Mouse (Mus musculus) left cerebral cortex, adult 2 months (tissue): ENCODE results near the gene Atcay. TPM values are rescaled to one million over a fixed set of nuclear protein-coding genes. Genes with fewer than 3 reads are reported as not detected.
"Not testable (repeated sequence)": the region's sequence is repeated elsewhere in the genome, so short reads cannot be mapped to it uniquely, and the experiment has no call there.

Experiments
- DNase-seq, 2 experiments: peaks; one replicate each; pipeline ENCODE4 v3.0.0; 2021 to 2022; ENCODE audit warnings: low spot score in 2 of 2, mixed read lengths in 1 of 2; ENCODE audit errors: extremely low spot score in 1 of 2
- H3K27ac ChIP-seq: fragments of 200-600 bp; 2 replicates; pipeline ENCODE4 v1.8.1; 2022
- H3K4me3 ChIP-seq: fragments of 200-600 bp; 2 replicates; pipeline ENCODE4 v1.8.1; 2022
- CTCF ChIP-seq: fragments of 200-600 bp; IDR thresholded peaks from 2 replicates; pipeline ENCODE4 v1.8.1; 2022; ENCODE audit warnings: antibody characterized with exemption, mild to moderate bottlenecking, moderate library complexity
- intact Hi-C: fragments of 180-260 bp; cut with DNase I; formaldehyde crosslinking; loops from one replicate; pipeline ENCODE4 v1.15.1; 2025
- total RNA-seq, 2 experiments: library from RNA; stranded (reverse); gene quantifications; 2 replicates each; pipeline ENCODE4 v1.2.3; 2021

Gene Atcay
- total RNA-seq, 2 experiments from 2014 or later = 203 to 206 TPM

DNA sequence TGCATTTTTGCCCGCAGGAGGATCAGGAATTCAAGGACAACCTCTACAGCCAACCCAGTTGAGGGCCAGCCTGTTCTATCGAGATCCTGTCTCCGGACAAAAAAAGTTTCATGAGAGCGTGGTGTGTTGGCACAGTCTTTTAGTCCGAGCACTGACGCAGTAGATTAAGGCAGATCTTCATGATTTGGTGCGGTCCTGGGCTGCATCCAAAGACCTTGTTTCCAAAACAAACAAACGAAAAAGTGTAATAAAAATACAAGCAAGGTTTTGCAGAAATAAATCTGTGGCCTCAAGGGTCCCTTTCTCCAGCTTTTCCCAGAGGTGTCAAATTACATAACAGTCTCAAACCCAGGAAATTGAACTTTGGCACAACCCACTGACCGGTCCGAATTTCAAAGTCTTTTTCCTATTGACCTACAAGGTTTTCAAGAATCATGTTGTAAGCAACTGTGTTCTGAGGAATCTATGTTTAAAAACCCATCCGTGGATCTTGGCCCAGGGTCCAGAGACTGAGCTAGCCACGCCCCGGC lies 54.6 kb downstream of the Atcay start:
- H3K27ac ChIP-seq = peak overlapping the region; percentile 91
- intact Hi-C loops = no loop called here
- H3K4me3 ChIP-seq = peak overlapping the region; percentile 97
- DNase-seq = no peak
- TF ChIP-seq CTCF = no peak

DNA sequence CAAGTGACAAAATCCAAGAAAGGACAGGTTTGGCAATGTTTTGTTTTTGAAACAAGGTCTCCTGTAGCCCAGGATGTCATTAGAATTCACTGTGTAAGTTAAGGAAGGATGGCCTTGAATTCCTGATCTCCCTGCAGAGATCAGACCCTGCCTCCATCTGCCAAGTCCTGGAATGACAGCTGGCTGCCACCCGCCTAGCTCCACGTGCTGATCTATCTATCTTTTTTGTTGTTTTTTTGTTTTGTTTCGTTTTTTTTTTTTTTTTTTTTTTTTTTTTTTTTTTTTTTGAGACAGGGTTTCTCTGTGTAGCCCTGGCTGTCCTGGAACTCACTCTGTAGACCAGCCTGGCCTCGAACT lies 55.3 kb downstream of the Atcay start:
- DNase-seq, intact Hi-C loops: not testable (repeated sequence)
- Histone ChIP-seq H3K27ac (peak overlapping the region; percentile 76), H3K4me3 (peak overlapping the region; percentile 22; the same call in 1 of the 2 replicates)

DNA sequence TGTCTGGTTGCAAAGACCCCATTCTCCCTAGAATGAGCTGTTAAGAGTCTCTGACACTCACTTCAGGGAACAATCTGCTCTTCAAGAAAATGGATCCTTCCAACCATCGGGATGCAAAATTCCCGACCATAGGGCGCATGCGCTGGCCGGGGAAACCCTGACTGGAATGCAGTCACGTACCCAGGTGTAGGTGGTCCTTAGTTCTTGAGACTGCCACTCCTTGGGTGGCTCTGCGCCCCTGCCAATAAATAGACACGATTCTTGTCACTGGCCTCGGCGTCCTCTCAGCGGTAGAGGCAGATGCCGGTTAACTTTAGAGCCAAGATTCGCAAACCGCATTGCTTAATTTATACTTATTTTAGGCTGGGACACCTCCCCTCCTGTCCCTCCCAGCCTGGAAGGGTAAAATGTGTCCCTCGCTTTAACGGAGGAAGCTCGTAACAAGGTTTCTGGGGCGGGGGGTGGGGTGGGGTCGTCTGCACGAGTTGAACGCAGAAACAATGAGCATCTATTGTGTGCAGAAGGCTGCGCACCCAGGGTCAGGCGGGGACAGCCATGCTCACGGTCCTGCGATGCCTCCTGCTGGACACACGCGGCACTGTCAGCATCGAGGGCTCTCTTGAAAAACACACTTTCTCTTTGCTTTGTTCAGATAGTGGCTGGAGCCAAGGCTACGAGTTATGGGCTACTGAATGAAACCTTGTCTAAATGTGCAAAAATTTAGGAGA lies 55.9 kb downstream of the Atcay start:
- H3K4me3 ChIP-seq = peak overlapping the region; percentile 22
- peak; percentile 96 for TF ChIP-seq CTCF
- intact Hi-C loops = no loop called here
- H3K27ac ChIP-seq = peak overlapping the region; percentile 76
- peak; percentile 84 to 88 for DNase-seq

DNA sequence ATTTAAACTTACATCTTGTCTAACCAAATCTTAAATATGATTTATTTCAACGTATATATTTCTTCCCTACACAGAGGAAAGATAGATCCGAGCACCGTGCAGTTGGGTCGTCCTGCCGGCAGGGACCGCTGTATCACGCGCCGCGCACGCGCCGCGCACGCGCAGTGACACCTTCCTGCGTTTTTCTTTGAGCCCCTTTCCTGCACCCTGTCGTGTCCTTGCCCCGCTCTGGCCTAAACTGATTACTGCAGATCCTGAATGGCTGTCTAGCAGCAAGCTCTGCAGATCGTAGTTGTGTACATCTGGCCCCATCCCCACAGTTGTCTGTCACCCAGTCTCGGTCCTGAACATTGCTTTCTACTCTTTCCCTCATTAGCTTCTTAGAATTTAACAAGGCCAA lies 57.5 kb downstream of the Atcay start:
- intact Hi-C loops = no loop called here
- peak; percentile 98 for TF ChIP-seq CTCF
- H3K27ac ChIP-seq = peak overlapping the region; percentile 94
- peak overlapping the region; percentile 20 for H3K4me3 ChIP-seq
- peak; percentile 84 to 85 for DNase-seq

DNA sequence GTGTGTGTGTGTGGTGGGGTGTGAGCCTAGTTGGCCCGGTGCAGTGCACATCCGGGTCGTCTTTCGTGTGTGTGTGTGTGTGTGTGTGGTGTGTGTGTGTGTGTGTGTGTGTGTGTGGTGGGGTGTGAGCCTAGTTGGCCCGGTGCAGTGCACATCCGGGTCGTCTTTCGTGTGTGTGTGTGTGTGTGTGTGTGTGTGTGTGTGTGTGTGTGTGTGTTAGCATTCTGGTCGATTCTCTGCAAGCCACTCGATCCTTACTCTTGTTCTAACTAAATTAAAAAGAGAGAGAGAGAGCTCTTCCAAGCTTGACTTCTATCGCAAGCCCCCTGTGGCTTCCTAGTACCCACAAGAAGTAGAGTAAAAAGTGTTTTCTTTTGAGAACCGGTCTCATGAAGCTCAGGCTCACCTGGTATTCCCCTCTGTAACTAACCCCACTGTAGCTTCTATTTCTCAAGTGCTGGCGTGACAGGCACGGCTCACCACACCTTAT lies 61.2 kb downstream of the Atcay start:
- DNase-seq, H3K4me3 ChIP-seq: not testable (repeated sequence)
- H3K27ac ChIP-seq = peak overlapping the region; percentile 44; the same call in 1 of the 2 replicates
- intact Hi-C loops = loop anchor here (2.0 to 5.0 kb wide), 2 partner anchors 33 to 242 kb away; no protein-coding TSS in a partner anchor

DNA sequence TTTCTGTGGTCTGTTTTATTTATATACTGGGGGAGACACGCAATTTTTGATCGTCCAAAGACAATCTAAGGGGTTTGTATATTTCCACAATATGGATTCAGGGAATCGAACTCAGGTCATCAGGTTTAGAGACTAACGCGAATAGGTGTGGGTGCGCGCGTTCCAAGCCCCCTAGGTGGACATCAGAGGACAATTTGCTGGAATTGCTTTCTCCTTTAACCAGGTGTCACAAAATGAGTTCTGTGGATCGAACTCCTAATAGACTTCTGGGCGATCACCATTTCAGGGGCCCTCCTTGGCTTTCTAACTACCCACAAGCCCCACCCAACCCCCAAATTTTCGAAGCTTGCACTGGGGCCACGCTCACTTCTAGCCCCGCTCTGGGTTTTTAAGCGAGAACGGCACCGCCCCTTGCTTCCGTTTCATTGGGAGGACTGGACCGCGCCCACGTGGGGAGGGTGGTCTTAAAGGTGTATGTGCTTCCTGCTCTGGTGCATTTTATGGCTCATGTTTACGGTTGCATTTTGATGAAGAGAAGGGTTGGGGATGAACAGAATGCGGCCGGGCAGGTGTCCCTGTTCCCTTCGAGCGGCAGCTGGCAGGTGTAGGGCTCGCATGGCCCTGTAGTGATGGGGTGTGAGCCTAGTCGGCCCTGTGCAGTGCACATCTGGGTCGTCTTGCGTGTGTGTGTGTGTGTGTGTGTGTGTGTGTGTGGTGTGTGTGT lies 62.0 kb downstream of the Atcay start:
- no peak for TF ChIP-seq CTCF
- intact Hi-C loops = loop anchor here (2.0 to 5.0 kb wide), 2 partner anchors 32 to 241 kb away; no protein-coding TSS in a partner anchor
- Histone ChIP-seq H3K4me3 (peak overlapping the region; percentile 54), H3K27ac (peak overlapping the region; percentile 85)
- DNase-seq = peak; percentile 71 to 75

DNA sequence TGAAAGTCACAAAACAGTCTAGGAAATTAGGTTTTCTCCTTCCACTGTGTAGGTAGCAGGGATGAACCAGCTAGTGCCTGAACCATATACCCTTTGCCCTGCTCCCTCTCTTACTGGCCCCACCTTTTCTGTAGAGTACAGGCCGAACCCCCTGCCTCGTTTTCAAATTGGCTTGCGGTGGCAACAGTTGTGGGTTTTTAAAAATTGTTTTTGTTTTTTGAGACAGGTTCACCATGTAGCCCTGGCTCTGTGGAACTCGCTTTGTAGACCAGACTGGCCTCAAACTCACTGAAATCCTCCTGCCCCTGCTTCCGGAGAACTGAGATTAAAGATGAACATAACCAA lies 62.6 kb downstream of the Atcay start:
- intact Hi-C loops = loop anchor here (2.0 to 5.0 kb wide), 2 partner anchors 31 to 241 kb away; no protein-coding TSS in a partner anchor
- Histone ChIP-seq H3K27ac (peak overlapping the region; percentile 85), H3K4me3 (peak overlapping the region; percentile 54)
- DNase-seq = no peak
- TF ChIP-seq CTCF = no peak

DNA sequence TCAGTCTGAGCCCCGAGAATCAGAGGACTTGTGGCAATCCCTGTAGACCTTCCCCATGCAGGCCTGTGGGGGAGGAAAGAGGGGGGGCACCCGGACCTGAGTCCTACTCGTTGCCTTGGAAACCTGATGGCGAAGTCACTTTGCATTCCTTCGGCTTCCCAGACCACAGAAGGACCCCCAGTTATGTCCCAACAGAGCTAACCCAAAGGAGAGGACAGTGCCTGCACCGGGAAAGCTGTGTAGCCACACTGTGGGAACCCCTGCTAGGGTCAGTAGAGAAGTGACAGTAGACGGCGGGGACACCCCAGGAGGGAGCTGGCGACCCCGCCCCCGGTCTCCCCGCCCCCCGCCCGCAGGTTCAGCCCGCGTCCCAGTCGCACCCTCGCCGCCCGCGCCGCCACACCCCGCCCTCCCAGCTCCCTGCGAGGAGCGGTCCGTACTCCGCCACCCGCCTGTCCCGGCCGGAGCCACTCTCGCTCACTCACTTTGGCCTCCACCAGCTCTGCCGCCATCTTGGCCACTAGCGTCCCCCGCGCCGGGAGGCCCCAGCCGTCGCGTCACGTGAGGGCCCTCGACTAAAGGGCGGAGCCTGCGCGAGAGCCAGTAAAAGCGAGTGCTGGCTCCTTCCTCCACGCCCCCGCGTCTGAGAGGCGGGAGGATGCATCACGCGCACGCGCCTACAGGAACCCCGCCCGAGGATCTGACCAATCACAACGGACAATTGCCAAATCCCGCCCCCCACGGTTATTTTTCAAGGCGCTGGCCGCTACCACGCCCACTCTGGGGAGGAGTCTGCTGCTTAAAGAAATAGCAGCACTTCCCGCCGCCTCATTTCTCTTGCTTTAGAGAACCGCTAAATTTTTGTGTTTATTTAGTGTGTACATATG lies 63.2 kb downstream of the Atcay start, which contains the start of gene Pias4:
TSS of gene Pias4 (minus strand) at position 724 of the 887 bp plus-strand sequence.
- intact Hi-C loops = loop anchor here (2.0 to 5.0 kb wide), 2 partner anchors 31 to 240 kb away; no protein-coding TSS in a partner anchor
- no peak for TF ChIP-seq CTCF
- Histone ChIP-seq H3K4me3 (peak within 1 kb of the TSS; percentile 94), H3K27ac (peak within 1 kb of the TSS; percentile 86)
- DNase-seq = peak; percentile 100

DNA sequence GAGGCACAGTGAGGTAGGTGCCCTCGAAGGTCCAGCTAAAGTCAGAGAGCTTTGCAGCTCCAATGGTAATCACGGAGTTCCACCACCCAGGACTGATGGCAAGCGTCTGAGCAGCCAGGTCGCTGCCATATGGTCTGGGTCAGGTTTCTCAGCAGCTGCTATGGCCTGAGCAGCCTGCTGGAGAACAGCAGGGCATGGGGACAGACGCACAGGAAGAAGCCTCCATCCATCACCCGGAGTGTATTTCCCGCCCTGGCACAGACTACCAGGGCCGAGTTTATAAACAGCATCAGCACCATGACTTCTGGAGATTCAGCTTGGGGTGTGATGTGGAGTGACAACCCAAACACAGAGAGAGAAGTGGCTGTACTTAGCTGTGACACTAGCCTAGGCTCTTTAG lies 65.5 kb downstream of the Atcay start:
- TF ChIP-seq CTCF = no peak
- intact Hi-C loops = loop anchor here (5.0 kb wide), 1 partner anchor 238 kb away; no protein-coding TSS in a partner anchor
- no peak overlapping the region for H3K27ac ChIP-seq
- no peak overlapping the region for H3K4me3 ChIP-seq
- no peak for DNase-seq

DNA sequence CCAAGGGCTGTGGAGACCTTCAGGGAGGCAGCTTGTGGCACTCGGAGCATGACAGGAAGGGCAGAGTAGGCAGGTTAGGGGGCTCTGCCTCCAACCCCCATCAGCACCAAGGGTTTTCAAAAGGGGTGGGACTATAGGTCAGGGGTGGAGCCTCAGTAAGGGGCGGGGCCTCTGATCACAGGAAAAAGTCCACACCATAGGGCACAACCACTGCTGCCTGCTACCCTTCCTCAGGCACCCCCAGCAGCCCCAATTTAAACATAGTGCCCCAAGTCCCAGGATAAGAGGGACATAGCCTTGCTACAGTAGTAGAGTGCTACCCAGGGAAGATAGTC lies 68.3 kb downstream of the Atcay start:
- Histone ChIP-seq H3K27ac (no peak overlapping the region), H3K4me3 (no peak overlapping the region)
- TF ChIP-seq CTCF = no peak
- DNase-seq = no peak
- intact Hi-C loops = no loop called here

DNA sequence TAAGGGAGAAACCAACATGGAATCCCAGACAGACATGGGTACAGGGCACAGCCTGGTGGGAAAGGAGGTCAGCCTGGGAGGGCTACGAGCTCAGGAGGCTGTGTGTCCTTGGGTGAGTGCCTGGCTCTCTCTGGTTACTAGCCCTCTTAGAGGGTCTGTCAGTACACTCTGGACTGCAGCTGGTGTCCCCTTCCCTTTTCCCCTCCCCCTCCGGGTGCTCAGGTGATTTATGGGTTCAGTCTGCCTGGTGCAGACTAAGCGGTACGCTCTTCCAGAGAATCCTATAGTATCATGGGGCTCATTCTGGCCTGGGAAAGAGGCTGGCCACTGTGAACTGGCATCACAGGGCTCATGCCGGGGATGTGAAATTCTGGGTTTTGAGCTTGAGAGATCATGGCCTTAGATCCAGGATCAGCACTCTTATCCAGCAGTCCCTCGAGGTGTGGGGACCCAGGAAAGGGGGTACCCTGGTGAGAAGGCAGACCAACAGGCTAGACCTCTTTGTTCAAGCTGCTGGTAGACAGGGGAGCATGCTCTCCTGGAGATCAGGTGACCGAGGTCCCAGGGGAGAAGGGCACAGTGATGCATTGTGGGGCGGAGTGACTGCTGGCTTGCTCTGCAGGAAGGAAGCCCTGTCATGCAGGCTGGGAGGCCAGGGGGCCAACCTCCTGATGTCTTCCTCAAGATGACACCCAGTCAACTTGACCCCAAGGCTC lies 68.9 kb downstream of the Atcay start:
- intact Hi-C loops = no loop called here
- DNase-seq = no peak
- H3K27ac ChIP-seq = no peak overlapping the region
- H3K4me3 ChIP-seq = no peak overlapping the region
- no peak for TF ChIP-seq CTCF
